Mouse (Mus musculus): ENCODE results near the gene Sez6l.

Sez6l gene

GRCm38 (mm10) chr5:112498921-112499917 lies 77.8 kb downstream of the Sez6l start:
- intact Hi-C loops (cut with DNase I) = no loop called here

- intact Hi-C loops (cut with DNase I) = no loop called here
Observed at GRCm38 (mm10) chr5:112496753-112497369, 80.1 kb downstream of the Sez6l start.

- intact Hi-C loops (cut with DNase I) = no loop called here
Observed at GRCm38 (mm10) chr5:112493492-112493891, 83.5 kb downstream of the Sez6l start.

GRCm38 (mm10) chr5:112491489-112491888 lies 85.5 kb downstream of the Sez6l start:
- intact Hi-C loops (cut with DNase I) = no loop called here

GRCm38 (mm10) chr5:112488101-112488776 lies 88.7 kb downstream of the Sez6l start:
- intact Hi-C loops (cut with DNase I) = no loop called here

GRCm38 (mm10) chr5:112487504-112487903 lies 89.5 kb downstream of the Sez6l start:
- intact Hi-C loops (cut with DNase I) = no loop called here

- intact Hi-C loops (cut with DNase I) = no loop called here
Observed at GRCm38 (mm10) chr5:112486415-112486814, 90.6 kb downstream of the Sez6l start.

- intact Hi-C loops (cut with DNase I) = no loop called here
Observed at GRCm38 (mm10) chr5:112484924-112485715, 91.9 kb downstream of the Sez6l start.

- intact Hi-C loops (cut with DNase I) = no loop called here
Observed at GRCm38 (mm10) chr5:112483030-112483429, 94.0 kb downstream of the Sez6l start.

- intact Hi-C loops (cut with DNase I) = no loop called here
Observed at GRCm38 (mm10) chr5:112482551-112482950, 94.4 kb downstream of the Sez6l start.

GRCm38 (mm10) chr5:112481946-112482410 lies 95.0 kb downstream of the Sez6l start:
- intact Hi-C loops (cut with DNase I) = no loop called here

- intact Hi-C loops (cut with DNase I) = no loop called here
Observed at GRCm38 (mm10) chr5:112473453-112473852, 103.5 kb downstream of the Sez6l start.

- intact Hi-C loops (cut with DNase I) = loop anchor here (2.0 kb wide), 1 partner anchor 395 kb away; no protein-coding TSS in a partner anchor
Observed at GRCm38 (mm10) chr5:112470144-112470543, 106.8 kb downstream of the Sez6l start.

GRCm38 (mm10) chr5:112468986-112469581 lies 107.9 kb downstream of the Sez6l start:
- intact Hi-C loops (cut with DNase I) = no loop called here

GRCm38 (mm10) chr5:112466331-112466730 lies 110.7 kb downstream of the Sez6l start:
- intact Hi-C loops (cut with DNase I) = no loop called here

GRCm38 (mm10) chr5:112459903-112460302 lies 117.1 kb downstream of the Sez6l start:
- intact Hi-C loops (cut with DNase I) = no loop called here

- intact Hi-C loops (cut with DNase I) = no loop called here
Observed at GRCm38 (mm10) chr5:112454966-112455555, 121.9 kb downstream of the Sez6l start.

GRCm38 (mm10) chr5:112453088-112453487 lies 123.9 kb downstream of the Sez6l start:
- intact Hi-C loops (cut with DNase I) = no loop called here

GRCm38 (mm10) chr5:112448747-112449440 lies 128.1 kb downstream of the Sez6l start, which contains the start of gene Gm6588:
Gene Gm6588 (plus strand): TSS chr5:112449426.
- intact Hi-C loops (cut with DNase I) = no loop called here

Data from adrenal gland (tissue).